ENCODE assay signal across 15 mouse cellular contexts in genomic region chr13:94091366-94091765, GRCm38 (mm10).
"Had no signal": no experiment of that assay in that cellular context is flagged by ENCODE, and none has a peak within 500 bp of the region (broad histone marks: within the 10 kb centered on the region; RNA-seq: fewer than 3 reads in every experiment).

No protein-coding gene starts in this region.

- ATAC-seq: liver, postnatal 0 days; midbrain, embryonic 15.5 days had no signal

- H3K27ac ChIP-seq: liver, embryonic 15.5 days; macrophage; midbrain, embryonic 12.5 days; midbrain, embryonic 15.5 days; neural tube, embryonic 12.5 days; stomach, embryonic 15.5 days; stomach, postnatal 0 days had no signal

- H3K4me2 ChIP-seq: liver, embryonic 15.5 days; midbrain, embryonic 12.5 days; midbrain, embryonic 15.5 days; neural tube, embryonic 12.5 days; stomach, embryonic 15.5 days had no signal

- H3K4me1 ChIP-seq: midbrain, embryonic 12.5 days; midbrain, embryonic 15.5 days; neural tube, embryonic 12.5 days; stomach, embryonic 15.5 days had no signal

- H3K9me3 ChIP-seq: liver, embryonic 15.5 days; midbrain, embryonic 12.5 days; midbrain, embryonic 15.5 days; neural tube, embryonic 12.5 days; stomach, embryonic 15.5 days had no signal

- H3K36me3 ChIP-seq: liver, embryonic 15.5 days; midbrain, embryonic 12.5 days; midbrain, embryonic 15.5 days; neural tube, embryonic 12.5 days; stomach, embryonic 15.5 days had no signal

- H3K9ac ChIP-seq: liver, embryonic 15.5 days; liver, postnatal 0 days; midbrain, embryonic 12.5 days; midbrain, embryonic 15.5 days; neural tube, embryonic 12.5 days; stomach, embryonic 15.5 days had no signal

- H3K4me3 ChIP-seq: liver, embryonic 15.5 days; megakaryocyte, embryonic 14.5 days; midbrain, embryonic 12.5 days; midbrain, embryonic 15.5 days; neural tube, embryonic 12.5 days; stomach, embryonic 15.5 days had no signal

- H3K27me3 ChIP-seq: liver, embryonic 15.5 days; midbrain, embryonic 12.5 days; midbrain, embryonic 15.5 days; neural tube, embryonic 12.5 days; stomach, embryonic 15.5 days had no signal

- DNase-seq: liver, postnatal 0 days; lung, adult 2 months; lung, postnatal 10 days; right cerebral cortex, postnatal 14 days; thymus, adult 2 months; thymus, postnatal 25 days; thymus, postnatal 4 days had no signal
